Mouse (Mus musculus) midbrain, embryonic 12.5 days (tissue): ENCODE results near the gene Hist1h2ao. TPM values are rescaled to one million over a fixed set of nuclear protein-coding genes. Genes with fewer than 3 reads are reported as not detected.
A peak's percentile ranks its signal among the peaks of the same experiment; 100 is the strongest.
"Not testable (repeated sequence)": the region's sequence is repeated elsewhere in the genome, so short reads cannot be mapped to it uniquely, and the experiment has no call there.

ENCODE experiments used
- ATAC-seq: fragments of 200-750 bp; cut with Nextera tagmentation; 2 replicates; pipeline ENCODE4 v1.8.0; 2017; ENCODE audit warnings: low read depth, moderate TSS enrichment, moderate library complexity; ENCODE audit not compliant: low FRiP score
- H3K27ac ChIP-seq: fragments of 300-500 bp; sonication (generic); replicated peaks from 2 replicates; pipeline ENCODE4 v1.5.1; 2016; ENCODE audit warnings: mild to moderate bottlenecking
- H3K27me3 ChIP-seq: fragments of 300-500 bp; sonication (generic); 2 replicates; pipeline ENCODE4 v1.6.1; 2016; ENCODE audit warnings: mild to moderate bottlenecking
- H3K36me3 ChIP-seq: fragments of 300-500 bp; sonication (generic); 2 replicates; pipeline ENCODE4 v1.6.1; 2016
- H3K4me1 ChIP-seq: fragments of 300-500 bp; sonication (generic); 2 replicates; pipeline ENCODE4 v1.6.1; 2016
- H3K4me2 ChIP-seq: fragments of 300-500 bp; sonication (generic); replicated peaks from 2 replicates; pipeline ENCODE4 v1.6.1; 2016; ENCODE audit warnings: mild to moderate bottlenecking, moderate library complexity
- H3K4me3 ChIP-seq: fragments of 300-500 bp; sonication (generic); 2 replicates; pipeline ENCODE4 v1.5.1; 2016; ENCODE audit warnings: mild to moderate bottlenecking
- H3K9ac ChIP-seq: fragments of 300-500 bp; sonication (generic); replicated peaks from 2 replicates; pipeline ENCODE4 v1.6.1; 2016; ENCODE audit warnings: mild to moderate bottlenecking, moderate library complexity
- H3K9me3 ChIP-seq: fragments of 300-500 bp; sonication (generic); 2 replicates; pipeline ENCODE4 v1.6.1; 2016; ENCODE audit warnings: mild to moderate bottlenecking
- WGBS: fragments of 180-500 bp; shearing (Covaris S2); methylation state at CpG from one replicate; pipeline ENCODE4 v1.1.7; 2016; 5-methylcytosine and 5-hydroxymethylcytosine counted together
- polyA plus RNA-seq: library from polyadenylated mRNA; unstranded; fragments of >200 nt; fragmentation: Nextera tagmentation; extraction: Ambion mirVana; gene quantifications from 2 replicates; pipeline ENCODE4 v1.2.1, GENCODE M21; 2016

Hist1h2ao gene
- polyA plus RNA-seq, 1 experiment from 2014 or later = not detected

DNA sequence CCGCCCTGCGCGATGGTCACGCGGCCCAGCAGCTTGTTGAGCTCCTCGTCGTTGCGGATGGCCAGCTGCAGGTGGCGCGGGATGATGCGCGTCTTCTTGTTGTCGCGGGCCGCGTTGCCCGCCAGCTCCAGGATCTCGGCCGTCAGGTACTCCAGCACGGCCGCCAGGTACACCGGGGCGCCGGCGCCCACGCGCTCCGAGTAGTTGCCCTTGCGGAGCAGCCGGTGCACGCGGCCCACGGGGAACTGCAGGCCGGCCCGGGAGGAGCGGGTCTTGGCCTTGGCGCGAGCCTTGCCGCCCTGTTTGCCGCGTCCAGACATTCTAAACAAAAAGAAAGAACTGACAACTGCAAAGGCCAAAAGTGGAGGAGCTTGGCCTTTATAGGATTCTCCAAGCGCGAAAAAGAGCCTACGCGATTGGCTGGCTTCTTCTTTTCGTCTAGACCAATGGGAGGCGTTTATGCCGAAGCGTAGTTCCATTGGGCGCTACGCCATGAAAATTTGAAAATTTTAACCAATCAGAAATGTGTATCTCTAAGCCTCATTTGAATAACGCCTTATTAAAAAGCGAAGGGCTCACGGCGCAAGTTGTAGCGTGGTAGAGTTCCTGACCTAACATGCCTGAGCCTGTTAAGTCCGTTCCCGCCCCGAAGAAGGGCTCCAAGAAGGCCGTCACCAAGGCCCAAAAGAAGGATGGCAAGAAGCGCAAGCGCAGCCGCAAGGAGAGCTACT lies 23.2 kb upstream of the Hist1h2ao start, which contains the start of the genes Hist1h2an and Hist1h2bp:
Hist1h2an (minus strand) TSS at position 320 of the 731 bp plus-strand sequence.
Hist1h2bp (plus strand) TSS at position 563 of the 731 bp plus-strand sequence.
- not testable (repeated sequence) for H3K27me3 ChIP-seq, H3K9me3 ChIP-seq, H3K36me3 ChIP-seq
- Histone ChIP-seq H3K27ac (peak within 1 kb of the TSS; percentile 85), H3K9ac (peak within 1 kb of the TSS; percentile 49), H3K4me3 (peak within 1 kb of the TSS; percentile 38), H3K4me2 (peak within 1 kb of the TSS; percentile 50), H3K4me1 (peaks cover 39% of the 10 kb centered on the region)
- peak; percentile 95 for ATAC-seq
- under 1% methylated on average over 38 of the region's 63 CpGs for WGBS

DNA sequence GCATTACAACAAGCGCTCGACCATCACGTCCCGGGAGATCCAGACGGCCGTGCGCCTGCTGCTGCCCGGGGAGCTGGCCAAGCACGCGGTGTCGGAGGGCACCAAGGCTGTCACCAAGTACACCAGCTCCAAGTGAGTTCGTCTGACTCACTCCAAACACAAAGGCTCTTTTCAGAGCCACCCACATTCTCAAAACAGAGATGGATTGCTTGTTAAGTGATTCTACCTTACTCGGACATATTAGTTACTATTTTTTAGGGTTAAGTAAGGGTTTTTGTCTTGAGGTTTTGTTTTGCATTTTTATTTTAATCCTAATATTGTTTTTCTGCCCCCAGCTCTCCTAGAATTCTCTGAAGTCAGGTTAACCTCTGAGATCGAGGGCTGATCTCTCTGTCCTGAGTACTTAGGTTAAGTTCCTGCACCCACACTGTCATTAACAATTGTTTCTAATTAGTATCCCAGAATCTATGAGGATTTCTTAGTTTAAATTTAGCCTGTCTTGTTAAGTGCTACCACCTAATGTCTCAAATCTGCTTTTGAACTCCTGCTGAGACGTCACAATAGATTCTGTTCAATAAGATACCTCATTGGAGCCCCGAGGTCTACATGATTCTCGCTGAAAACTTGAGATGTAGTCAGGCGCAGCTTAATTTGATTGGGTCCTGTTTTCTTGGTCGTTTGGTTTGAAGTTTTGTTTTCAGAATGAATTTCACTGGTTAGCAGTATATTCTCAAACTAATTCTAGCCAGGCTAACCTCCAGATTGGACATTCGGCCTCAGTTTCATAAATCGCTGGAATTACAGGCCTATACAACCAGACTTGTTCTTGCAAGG lies 22.3 kb upstream of the Hist1h2ao start:
- Histone ChIP-seq H3K9me3 (no peaks in the 10 kb centered on the region), H3K4me1 (peaks cover 32% of the 10 kb centered on the region)
- WGBS = 10% methylated on average over 17 of the region's 21 CpGs

DNA sequence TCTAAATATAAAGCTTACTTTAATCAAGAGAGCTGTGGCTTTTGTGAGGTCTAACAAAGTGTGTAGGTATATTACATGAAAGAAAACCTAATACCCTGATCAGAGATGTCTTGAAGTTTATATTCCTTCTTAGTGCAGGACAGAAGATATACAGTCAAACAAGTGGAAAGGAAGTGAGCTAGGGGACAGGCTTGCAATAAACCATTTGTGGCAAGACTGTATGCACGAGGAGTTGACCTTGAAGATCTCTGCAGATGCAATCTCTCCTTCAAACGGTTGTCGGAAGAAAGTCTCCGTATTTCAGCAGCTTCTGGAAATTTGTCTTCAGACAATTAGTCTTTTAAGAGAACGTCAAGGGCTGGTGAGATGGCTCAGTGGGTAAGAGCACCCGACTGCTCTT lies 20.3 kb upstream of the Hist1h2ao start:
- Histone ChIP-seq H3K9me3 (no peaks in the 10 kb centered on the region), H3K27me3 (no peaks in the 10 kb centered on the region), H3K4me2 (no peak overlapping the region), H3K36me3 (no peaks in the 10 kb centered on the region), H3K4me1 (peaks cover 24% of the 10 kb centered on the region), H3K27ac (no peak overlapping the region), H3K9ac (no peak overlapping the region), H3K4me3 (no peak overlapping the region)
- no peak for ATAC-seq
- 55% methylated on average over 6 of the region's 6 CpGs for WGBS

More for the DNA sequence above, 22.3 kb upstream of the Hist1h2ao start:
- H3K36me3 ChIP-seq = no peaks in the 10 kb centered on the region
- H3K4me3 ChIP-seq = peak overlapping the region; percentile 21; the same call in 1 of the 2 replicates
- ATAC-seq = no peak
- H3K4me2 ChIP-seq = peak overlapping the region; percentile 50
- H3K27ac ChIP-seq = peak overlapping the region; percentile 82
- peak overlapping the region; percentile 41; the same call in 1 of the 2 replicates for H3K9ac ChIP-seq
- H3K27me3 ChIP-seq = no peaks in the 10 kb centered on the region

GRCm38 (mm10) chr13:21790601-21791283 lies 19.5 kb upstream of the Hist1h2ao start:
- Histone ChIP-seq H3K9ac (peak overlapping the region; percentile 31), H3K9me3 (no peaks in the 10 kb centered on the region), H3K36me3 (no peaks in the 10 kb centered on the region), H3K4me1 (peaks cover 22% of the 10 kb centered on the region), H3K27me3 (no peaks in the 10 kb centered on the region), H3K27ac (0 out of 2 replicates have a peak overlapping the region, but pooled peaks have one; percentile 15), H3K4me2 (peak overlapping the region; percentile 45), H3K4me3 (peak overlapping the region; percentile 18; the same call in 1 of the 2 replicates)
- WGBS = 7% methylated on average over 18 of the region's 18 CpGs
- ATAC-seq = no peak

- H3K4me3 ChIP-seq = no peak overlapping the region
- no peaks in the 10 kb centered on the region for H3K27me3 ChIP-seq
- ATAC-seq = no peak
- H3K4me1 ChIP-seq = peaks cover 5% of the 10 kb centered on the region
- no peak overlapping the region for H3K27ac ChIP-seq
- WGBS = 95% methylated on average over 7 of the region's 7 CpGs
- no peak overlapping the region for H3K4me2 ChIP-seq
- H3K9ac ChIP-seq = no peak overlapping the region
- no peaks in the 10 kb centered on the region for H3K9me3 ChIP-seq
- no peaks in the 10 kb centered on the region for H3K36me3 ChIP-seq
These were observed 14.7 kb upstream of the Hist1h2ao start for GRCm38 (mm10) chr13:21795584-21795983.

GRCm38 (mm10) chr13:21797163-21797562 lies 13.1 kb upstream of the Hist1h2ao start:
- H3K9me3 ChIP-seq, H3K36me3 ChIP-seq, H3K27me3 ChIP-seq, H3K4me2 ChIP-seq, ATAC-seq, H3K9ac ChIP-seq, H3K27ac ChIP-seq, H3K4me3 ChIP-seq, H3K4me1 ChIP-seq: not testable (repeated sequence)

DNA sequence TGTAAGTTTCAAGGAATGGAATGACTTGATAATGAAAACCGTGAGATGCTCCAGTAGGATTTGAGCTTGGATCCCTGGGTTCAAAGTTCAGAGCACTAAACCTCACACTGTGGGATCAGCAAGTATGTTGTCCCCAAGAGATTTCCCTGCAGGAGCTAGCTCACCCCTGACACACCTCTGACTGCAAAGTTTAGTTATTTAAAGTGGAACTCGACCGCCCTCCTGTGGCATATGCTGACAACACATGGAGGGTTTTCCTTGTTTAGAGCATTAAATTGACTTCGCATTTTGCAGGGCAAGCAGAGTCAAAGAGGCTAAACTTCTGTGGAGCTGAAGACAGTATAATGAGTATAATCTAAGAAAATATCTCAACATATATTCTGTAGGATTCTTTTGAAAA lies 7.2 kb upstream of the Hist1h2ao start:
- not testable (repeated sequence) for H3K9ac ChIP-seq, H3K27me3 ChIP-seq, H3K27ac ChIP-seq, H3K9me3 ChIP-seq, H3K4me2 ChIP-seq, H3K4me1 ChIP-seq, H3K4me3 ChIP-seq, H3K36me3 ChIP-seq
- WGBS = no CpG with 5 or more reads among the region's 4 CpGs
- ATAC-seq = peak; percentile 69; the same call in 1 of the 2 replicates

GRCm38 (mm10) chr13:21811074-21811473 lies 809 bp downstream of the Hist1h2ao start:
- H3K9me3 ChIP-seq, H3K4me1 ChIP-seq, H3K27me3 ChIP-seq, H3K4me2 ChIP-seq, H3K36me3 ChIP-seq, H3K4me3 ChIP-seq, H3K9ac ChIP-seq, H3K27ac ChIP-seq: not testable (repeated sequence)
- ATAC-seq = peak; percentile 47; the same call in 1 of the 2 replicates
- WGBS = no CpG with 5 or more reads among the region's 8 CpGs

- not testable (repeated sequence) for H3K4me1 ChIP-seq, H3K9me3 ChIP-seq, H3K27me3 ChIP-seq, H3K36me3 ChIP-seq, H3K27ac ChIP-seq, H3K9ac ChIP-seq
- peak within 1 kb of the TSS; percentile 21; the same call in 1 of the 2 replicates for H3K4me3 ChIP-seq
- H3K4me2 ChIP-seq = peak within 1 kb of the TSS; percentile 42
- peak; percentile 44 for ATAC-seq
- no CpG with 5 or more reads among the region's 24 CpGs for WGBS
These were observed 1.3 kb downstream of the Hist1h2ao start, which contains the start of gene Hist1h4m for GRCm38 (mm10) chr13:21811539-21811938. Gene Hist1h4m, plus strand, starts transcription at chr13:21811746.

DNA sequence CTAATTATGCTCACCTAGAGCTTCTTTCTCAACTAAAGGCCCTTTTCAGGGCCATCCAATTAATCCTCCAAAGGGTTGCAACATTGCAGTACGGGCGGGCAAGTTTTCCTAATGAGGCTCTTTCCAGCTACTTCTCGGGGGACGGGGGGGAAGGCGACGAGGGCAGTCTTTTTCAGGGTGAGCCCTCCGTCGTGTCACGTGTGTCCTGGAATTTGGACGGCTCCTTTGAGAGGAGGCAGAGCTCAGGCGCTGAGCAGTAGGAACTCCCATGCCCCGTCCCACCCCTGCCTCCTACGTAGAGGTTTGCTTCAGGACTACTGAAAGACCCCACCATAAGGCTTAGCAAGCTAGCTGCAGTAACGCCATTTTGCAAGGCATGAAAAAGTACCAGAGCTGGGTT lies 1.8 kb downstream of the Hist1h2ao start:
- WGBS = 0% methylated on average over 14 of the region's 14 CpGs
- H3K9ac ChIP-seq, H3K36me3 ChIP-seq, H3K4me1 ChIP-seq, H3K9me3 ChIP-seq, H3K27ac ChIP-seq, H3K27me3 ChIP-seq: not testable (repeated sequence)
- Histone ChIP-seq H3K4me3 (peak overlapping the region; percentile 21; the same call in 1 of the 2 replicates), H3K4me2 (peak overlapping the region; percentile 42)
- ATAC-seq = peak; percentile 51

- 63% methylated on average over 7 of the region's 16 CpGs for WGBS
These were observed 10.0 kb downstream of the Hist1h2ao start for GRCm38 (mm10) chr13:21820082-21820890.

More at GRCm38 (mm10) chr13:21820082-21820890, 10.0 kb downstream of the Hist1h2ao start:
- not testable (repeated sequence) for H3K36me3 ChIP-seq, H3K9me3 ChIP-seq, H3K9ac ChIP-seq, H3K4me2 ChIP-seq, H3K27ac ChIP-seq, H3K27me3 ChIP-seq, H3K4me1 ChIP-seq, H3K4me3 ChIP-seq, ATAC-seq
